Comparison of ENCODE assay signal across 11 mouse cellular contexts in genomic region chr7:102170300-102170699, GRCm38 (mm10). TPM values are rescaled to one million over a fixed set of nuclear protein-coding genes. Genes with fewer than 3 reads are reported as not detected.
DNase-seq lines count a peak whose midpoint lies in the region; ATAC-seq and TF ChIP-seq lines count a peak whose summit lies in the region.
"Had no signal": no experiment of that assay in that cellular context is flagged by ENCODE, and none has a peak within 500 bp of the region (broad histone marks: within the 10 kb centered on the region; RNA-seq: fewer than 3 reads in every experiment).

No protein-coding gene starts in this region.

- no peak overlapping the region for H3K4me3 ChIP-seq in forebrain, embryonic 14.5 days (ENCODE audit: low read depth, low read length)
- H3K4me3 ChIP-seq in forebrain, embryonic 11.5 days (ENCODE audit: low read depth, low read length), result no peak overlapping the region
- H3K4me3 ChIP-seq in lung, postnatal 0 days (ENCODE audit: low read depth, low read length), result no peak overlapping the region

- H3K4me2 ChIP-seq in forebrain, embryonic 14.5 days (ENCODE audit: low read length), result no peak overlapping the region
- H3K4me2 ChIP-seq in forebrain, embryonic 11.5 days (ENCODE audit: low read depth, low read length, severe bottlenecking), result no peak overlapping the region
- H3K4me2 ChIP-seq in lung, postnatal 0 days (replicated peaks; ENCODE audit: low read depth, low read length), result no peak overlapping the region

- no peaks in the 10 kb centered on the region for H3K9me3 ChIP-seq in forebrain, embryonic 14.5 days (replicated peaks; ENCODE audit: control insufficient read depth, low read length)
- H3K9me3 ChIP-seq in forebrain, embryonic 11.5 days (ENCODE audit: control insufficient read depth, low read length), result no peaks in the 10 kb centered on the region
- no peaks in the 10 kb centered on the region for H3K9me3 ChIP-seq in lung, postnatal 0 days (ENCODE audit: low read length)

- no peak for TF ChIP-seq EP300 in lung, postnatal 0 days (IDR thresholded peaks at IDR 0.05)

- no peak overlapping the region for H3K27ac ChIP-seq in forebrain, embryonic 14.5 days (ENCODE audit: low read depth, low read length)
- H3K27ac ChIP-seq in forebrain, embryonic 11.5 days (ENCODE audit: low read depth, low read length), result no peak overlapping the region
- no peak overlapping the region for H3K27ac ChIP-seq in lung, postnatal 0 days (ENCODE audit: low read length)
- H3K27ac ChIP-seq: macrophage had no signal

- no peak for TF ChIP-seq POLR2A in brain, embryonic 14.5 days (IDR thresholded peaks at IDR 0.05; ENCODE audit: borderline replicate concordance, extremely low read depth, insufficient read depth, insufficient read length, poor library complexity, severe bottlenecking)

- H3K27me3 ChIP-seq in forebrain, embryonic 14.5 days (replicated peaks; ENCODE audit: control insufficient read depth, insufficient read depth, low read length), result no peaks in the 10 kb centered on the region
- H3K27me3 ChIP-seq in forebrain, embryonic 11.5 days (ENCODE audit: control insufficient read depth, insufficient read depth, low read length), result no peaks in the 10 kb centered on the region
- no peaks in the 10 kb centered on the region for H3K27me3 ChIP-seq in lung, postnatal 0 days (replicated peaks; ENCODE audit: insufficient read depth, low read length)

- no peak overlapping the region for H3K9ac ChIP-seq in forebrain, embryonic 14.5 days (ENCODE audit: low read length)
- H3K9ac ChIP-seq in forebrain, embryonic 11.5 days (ENCODE audit: low read length), result no peak overlapping the region
- no peak overlapping the region for H3K9ac ChIP-seq in lung, postnatal 0 days (replicated peaks; ENCODE audit: low read depth)

- no peak for ATAC-seq in forebrain, embryonic 14.5 days
- ATAC-seq in forebrain, embryonic 11.5 days (replicated peaks; ENCODE audit: low FRiP score), result no peak
- ATAC-seq in lung, postnatal 0 days, result no peak
- no peak for ATAC-seq in monocyte, adult 5-6 weeks (replicated peaks; ENCODE audit: insufficient number of reproducible peaks, low FRiP score, low TSS enrichment, poor library complexity, severe bottlenecking)

- no peaks in the 10 kb centered on the region for H3K4me1 ChIP-seq in forebrain, embryonic 14.5 days (ENCODE audit: control insufficient read depth, insufficient read depth, low read length)
- H3K4me1 ChIP-seq in forebrain, embryonic 11.5 days (replicated peaks; ENCODE audit: control insufficient read depth, insufficient read depth, low read length), result no peaks in the 10 kb centered on the region
- no peaks in the 10 kb centered on the region for H3K4me1 ChIP-seq in lung, postnatal 0 days (ENCODE audit: insufficient read depth, low read depth, low read length)

- peaks cover 34% of the 10 kb centered on the region for H3K36me3 ChIP-seq in forebrain, embryonic 14.5 days (ENCODE audit: control insufficient read depth, insufficient read depth, low read length)
- H3K36me3 ChIP-seq in forebrain, embryonic 11.5 days (ENCODE audit: control insufficient read depth, insufficient read depth, low read length), result no peaks in the 10 kb centered on the region; the same call in 1 of the 2 replicates
- H3K36me3 ChIP-seq in lung, postnatal 0 days (ENCODE audit: insufficient read depth, low read length), result 0 out of 2 replicates have a peak, but pooled peaks cover 2% of the 10 kb centered on the region

- TF ChIP-seq CTCF in lung, postnatal 0 days (IDR thresholded peaks at IDR 0.05), result peak; percentile 52
- no peak for TF ChIP-seq CTCF in brain, embryonic 14.5 days (IDR thresholded peaks at IDR 0.05; ENCODE audit: borderline replicate concordance, extremely low read depth, insufficient read depth, insufficient read length)

- peak; percentile 8 for DNase-seq in forebrain, embryonic 14.5 days (ENCODE audit: low spot score)
- no peak for DNase-seq in forebrain, embryonic 11.5 days (ENCODE audit: low spot score)
- peak; percentile 21 for DNase-seq in lung, postnatal 0 days (ENCODE audit: low spot score)
- DNase-seq in lung, postnatal 10 days, result no peak
- DNase-seq in brain, embryonic 14.5 days (ENCODE audit: low read depth), result peak; percentile 33
- peak; percentile 37 for DNase-seq in retina, postnatal 1 day
- DNase-seq in adrenal gland, postnatal 10 days, result no peak
- DNase-seq: gastrocnemius, postnatal 36 days had no signal

RNA-seq across cellular contexts. Expression of gene Nup98, which starts 39.7 kb away (rescaled TPM):
- polyA plus RNA-seq in forebrain, embryonic 14.5 days (2014; fragmentation: Nextera tagmentation; extraction: Ambion mirVana), result 21.6 and 26.2 TPM in 2 replicates
- 46.3 and 50.0 TPM in 2 replicates for polyA plus RNA-seq in forebrain, embryonic 11.5 days (2014; fragmentation: Nextera tagmentation; extraction: Ambion mirVana)
- 15.5 and 17.0 TPM in 2 replicates for polyA plus RNA-seq in lung, postnatal 0 days (2015; fragmentation: Nextera tagmentation; extraction: Ambion mirVana)
- polyA plus RNA-seq in brain, embryonic 14.5 days (2012; rRNA removed), result 18.7 and 26.0 TPM in 2 replicates
- total RNA-seq in adrenal gland, postnatal 10 days (2021), result 10 to 100 TPM; 49.4 to 49.7 TPM
- total RNA-seq in monocyte, adult 5-6 weeks (2017), result 67.0 to 71.8 TPM (median 71.7 TPM) in 3 replicates

RNA-seq across cellular contexts. Expression of gene Pgap2, which starts 39.7 kb away (rescaled TPM):
- 53.3 and 54.1 TPM in 2 replicates for polyA plus RNA-seq in forebrain, embryonic 14.5 days (2014; fragmentation: Nextera tagmentation; extraction: Ambion mirVana)
- 54.5 and 58.8 TPM in 2 replicates for polyA plus RNA-seq in forebrain, embryonic 11.5 days (2014; fragmentation: Nextera tagmentation; extraction: Ambion mirVana)
- polyA plus RNA-seq in lung, postnatal 0 days (2015; fragmentation: Nextera tagmentation; extraction: Ambion mirVana), result 109 and 137 TPM in 2 replicates
- polyA plus RNA-seq in brain, embryonic 14.5 days (2012; rRNA removed), result 59.4 and 67.0 TPM in 2 replicates
- 100 to 1,000 TPM in 1 of 2 experiments, 10 to 100 TPM in 1; 86.1 to 109 TPM for total RNA-seq in adrenal gland, postnatal 10 days (2021)
- 14.2 to 22.1 TPM (median 16.5 TPM) in 3 replicates for total RNA-seq in monocyte, adult 5-6 weeks (2017)

RNA-seq across cellular contexts. Expression of gene Chrna10, which starts 53.7 kb away (rescaled TPM):
- polyA plus RNA-seq in forebrain, embryonic 14.5 days (2014; fragmentation: Nextera tagmentation; extraction: Ambion mirVana), result not detected in 2 replicates
- not detected in 2 replicates for polyA plus RNA-seq in forebrain, embryonic 11.5 days (2014; fragmentation: Nextera tagmentation; extraction: Ambion mirVana)
- 0.36 and 1.1 TPM in 2 replicates for polyA plus RNA-seq in lung, postnatal 0 days (2015; fragmentation: Nextera tagmentation; extraction: Ambion mirVana)
- polyA plus RNA-seq in brain, embryonic 14.5 days (2012; rRNA removed), result 0.04 and 0.05 TPM in 2 replicates
- total RNA-seq in adrenal gland, postnatal 10 days (2021), result not detected
- total RNA-seq in monocyte, adult 5-6 weeks (2017), result not detected in 3 replicates
- total RNA-seq: gastrocnemius, postnatal 36 days had no signal
- polyA plus RNA-seq: hindbrain, embryonic 11.5 days; macrophage had no signal

Comparison
In these comparisons a context has a peak if more than half of its experiments do, and no peak if none do; other contexts are left out.
1. DNase-seq: peak in forebrain, embryonic 14.5 days (single experiment), lung, postnatal 0 days (single experiment), brain, embryonic 14.5 days (single experiment) and retina, postnatal 1 day (single experiment); none in forebrain, embryonic 11.5 days (single experiment), lung, postnatal 10 days (single experiment) and adrenal gland, postnatal 10 days (single experiment).